Mouse (Mus musculus): Measurements from ENCODE around the gene Rab3gap2. TPM values are rescaled to one million over a fixed set of nuclear protein-coding genes. Genes with fewer than 3 reads are reported as not detected.

Gene Rab3gap2
- 24.9 and 26.4 TPM in 2 replicates for polyA plus RNA-seq (2014; fragmentation: Nextera tagmentation; extraction: Ambion mirVana)

DNA sequence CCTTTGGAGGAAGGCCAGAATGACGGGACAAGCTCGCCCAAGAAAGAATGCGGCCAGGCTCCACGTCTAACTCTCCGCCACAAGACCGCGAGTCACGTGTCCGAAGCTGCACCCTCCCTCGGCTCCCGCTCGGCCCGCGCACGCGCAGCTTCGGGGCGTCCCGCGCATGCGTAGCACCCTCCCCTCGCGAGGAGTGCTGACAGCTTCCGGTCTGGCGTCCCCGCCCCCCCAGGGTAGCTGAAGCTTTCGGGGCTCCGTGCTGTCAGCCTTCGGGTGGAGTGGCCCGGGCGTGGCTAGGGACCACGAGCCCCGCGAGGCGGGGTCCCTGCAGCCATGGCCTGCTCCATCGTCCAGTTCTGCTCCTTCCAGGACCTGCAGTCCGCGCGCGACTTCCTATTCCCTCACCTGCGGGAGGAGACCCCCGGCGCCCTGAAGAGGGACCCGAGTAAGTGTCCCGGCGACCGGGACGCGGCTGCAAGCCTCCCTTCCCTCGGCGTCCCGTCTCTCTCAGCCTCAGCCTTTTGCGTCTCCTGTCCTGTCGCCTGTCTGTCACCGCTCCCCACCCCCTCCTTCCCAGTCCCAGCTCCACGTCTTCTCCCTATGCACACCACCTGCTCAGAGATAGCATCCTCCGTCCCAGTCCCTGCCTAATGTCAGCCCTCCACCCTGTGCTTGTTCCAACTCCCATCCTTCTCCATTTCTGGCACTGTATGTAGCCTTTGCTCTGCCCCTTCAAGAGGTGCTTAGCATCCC lies at the start of gene Rab3gap2:
Rab3gap2 (plus strand) TSS at position 209 of the 753 bp plus-strand sequence.
- DNase-seq (ENCODE audit: low spot score) (peak; percentile 99), ATAC-seq (ENCODE audit: insufficient read depth, low FRiP score, low TSS enrichment) (peak; percentile 93)
- Histone ChIP-seq H3K27me3 (ENCODE audit: control insufficient read depth, insufficient read depth, low read length) (no peaks in the 10 kb centered on the region), H3K27ac (ENCODE audit: low read depth, low read length) (no peak within 1 kb of the TSS; the same call in 1 of the 2 replicates), H3K36me3 (ENCODE audit: control insufficient read depth, insufficient read depth, low read length) (no peaks in the 10 kb centered on the region), H3K9ac (ENCODE audit: low read length) (peak within 1 kb of the TSS; percentile 70), H3K4me1 (ENCODE audit: control insufficient read depth, insufficient read depth, low read length) (peaks cover 8% of the 10 kb centered on the region), H3K4me3 (ENCODE audit: low read depth, low read length) (peak within 1 kb of the TSS; percentile 73), H3K4me2 (ENCODE audit: low read depth) (peak within 1 kb of the TSS; percentile 90), H3K9me3 (ENCODE audit: control insufficient read depth, low read length) (no peaks in the 10 kb centered on the region)
- 0% methylated on average over 55 of the region's 57 CpGs for WGBS

GRCm38 (mm10) chr1:185173641-185174040 lies 30.3 kb upstream of the Rab3gap2 start:
- no peaks in the 10 kb centered on the region for H3K9me3 ChIP-seq (ENCODE audit: control insufficient read depth, low read length)
- 93% methylated on average over 5 of the region's 5 CpGs for WGBS
- no peaks in the 10 kb centered on the region for H3K4me1 ChIP-seq (ENCODE audit: control insufficient read depth, insufficient read depth, low read length)
- no peaks in the 10 kb centered on the region for H3K36me3 ChIP-seq (ENCODE audit: control insufficient read depth, insufficient read depth, low read length)
- H3K4me3 ChIP-seq (ENCODE audit: low read depth, low read length), result no peak overlapping the region
- H3K9ac ChIP-seq (ENCODE audit: low read length), result no peak overlapping the region
- DNase-seq (ENCODE audit: low spot score) (no peak), ATAC-seq (ENCODE audit: insufficient read depth, low FRiP score, low TSS enrichment) (no peak)
- H3K27ac ChIP-seq (ENCODE audit: low read depth, low read length), result no peak overlapping the region
- no peaks in the 10 kb centered on the region for H3K27me3 ChIP-seq (ENCODE audit: control insufficient read depth, insufficient read depth, low read length)
- H3K4me2 ChIP-seq (ENCODE audit: low read depth), result no peak overlapping the region

DNA sequence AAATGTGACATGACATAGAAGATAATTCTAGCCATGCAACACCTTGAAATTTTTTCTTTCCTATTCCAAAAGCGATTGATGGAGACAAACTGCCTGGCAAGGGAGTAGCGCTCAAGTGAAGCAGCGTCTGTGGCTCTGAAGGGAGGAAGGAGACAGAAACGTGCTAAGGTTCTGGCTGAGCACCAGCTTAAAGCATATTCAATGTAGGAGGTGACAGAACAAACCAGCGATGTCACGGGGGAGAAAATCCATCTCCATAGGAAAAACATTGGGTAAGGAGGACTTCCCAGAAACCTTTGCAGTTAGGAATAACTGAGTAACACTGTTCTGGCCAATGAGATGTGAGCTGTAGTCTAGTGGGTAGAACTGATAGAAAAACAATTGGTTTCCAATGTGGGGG lies 26.1 kb upstream of the Rab3gap2 start:
- Histone ChIP-seq H3K36me3 (ENCODE audit: control insufficient read depth, insufficient read depth, low read length) (no peaks in the 10 kb centered on the region), H3K4me1 (ENCODE audit: control insufficient read depth, insufficient read depth, low read length) (no peaks in the 10 kb centered on the region), H3K27me3 (ENCODE audit: control insufficient read depth, insufficient read depth, low read length) (no peaks in the 10 kb centered on the region), H3K4me3 (ENCODE audit: low read depth, low read length) (no peak overlapping the region), H3K9me3 (ENCODE audit: control insufficient read depth, low read length) (no peaks in the 10 kb centered on the region), H3K27ac (ENCODE audit: low read depth, low read length) (no peak overlapping the region), H3K9ac (ENCODE audit: low read length) (no peak overlapping the region), H3K4me2 (ENCODE audit: low read depth) (no peak overlapping the region)
- ATAC-seq (ENCODE audit: insufficient read depth, low FRiP score, low TSS enrichment), result no peak
- WGBS, result 87% methylated on average over 6 of the region's 6 CpGs
- DNase-seq (ENCODE audit: low spot score), result no peak

- no peak overlapping the region for H3K4me3 ChIP-seq (ENCODE audit: low read depth, low read length)
- H3K9ac ChIP-seq (ENCODE audit: low read length), result no peak overlapping the region
- H3K36me3 ChIP-seq (ENCODE audit: control insufficient read depth, insufficient read depth, low read length), result no peaks in the 10 kb centered on the region
- no peaks in the 10 kb centered on the region for H3K4me1 ChIP-seq (ENCODE audit: control insufficient read depth, insufficient read depth, low read length)
- 46% methylated on average over 9 of the region's 9 CpGs for WGBS
- no peaks in the 10 kb centered on the region for H3K9me3 ChIP-seq (ENCODE audit: control insufficient read depth, low read length)
- DNase-seq (ENCODE audit: low spot score), result peak; percentile 45
- H3K4me2 ChIP-seq (ENCODE audit: low read depth), result no peak overlapping the region
- no peak for ATAC-seq (ENCODE audit: insufficient read depth, low FRiP score, low TSS enrichment)
- H3K27me3 ChIP-seq (ENCODE audit: control insufficient read depth, insufficient read depth, low read length), result no peaks in the 10 kb centered on the region
- no peak overlapping the region for H3K27ac ChIP-seq (ENCODE audit: low read depth, low read length)
Measured at GRCm38 (mm10) chr1:185183591-185184330, 20.2 kb upstream of the Rab3gap2 start.

GRCm38 (mm10) chr1:185185556-185185955 lies 18.4 kb upstream of the Rab3gap2 start:
- no peak for DNase-seq (ENCODE audit: low spot score)
- no peaks in the 10 kb centered on the region for H3K27me3 ChIP-seq (ENCODE audit: control insufficient read depth, insufficient read depth, low read length)
- no peak overlapping the region for H3K4me3 ChIP-seq (ENCODE audit: low read depth, low read length)
- H3K27ac ChIP-seq (ENCODE audit: low read depth, low read length), result no peak overlapping the region
- no peaks in the 10 kb centered on the region for H3K36me3 ChIP-seq (ENCODE audit: control insufficient read depth, insufficient read depth, low read length)
- no peak overlapping the region for H3K4me2 ChIP-seq (ENCODE audit: low read depth)
- no peaks in the 10 kb centered on the region for H3K9me3 ChIP-seq (ENCODE audit: control insufficient read depth, low read length)
- WGBS, result 62% methylated on average over 9 of the region's 9 CpGs
- no peaks in the 10 kb centered on the region for H3K4me1 ChIP-seq (ENCODE audit: control insufficient read depth, insufficient read depth, low read length)
- H3K9ac ChIP-seq (ENCODE audit: low read length), result no peak overlapping the region
- ATAC-seq (ENCODE audit: insufficient read depth, low FRiP score, low TSS enrichment), result no peak

DNA sequence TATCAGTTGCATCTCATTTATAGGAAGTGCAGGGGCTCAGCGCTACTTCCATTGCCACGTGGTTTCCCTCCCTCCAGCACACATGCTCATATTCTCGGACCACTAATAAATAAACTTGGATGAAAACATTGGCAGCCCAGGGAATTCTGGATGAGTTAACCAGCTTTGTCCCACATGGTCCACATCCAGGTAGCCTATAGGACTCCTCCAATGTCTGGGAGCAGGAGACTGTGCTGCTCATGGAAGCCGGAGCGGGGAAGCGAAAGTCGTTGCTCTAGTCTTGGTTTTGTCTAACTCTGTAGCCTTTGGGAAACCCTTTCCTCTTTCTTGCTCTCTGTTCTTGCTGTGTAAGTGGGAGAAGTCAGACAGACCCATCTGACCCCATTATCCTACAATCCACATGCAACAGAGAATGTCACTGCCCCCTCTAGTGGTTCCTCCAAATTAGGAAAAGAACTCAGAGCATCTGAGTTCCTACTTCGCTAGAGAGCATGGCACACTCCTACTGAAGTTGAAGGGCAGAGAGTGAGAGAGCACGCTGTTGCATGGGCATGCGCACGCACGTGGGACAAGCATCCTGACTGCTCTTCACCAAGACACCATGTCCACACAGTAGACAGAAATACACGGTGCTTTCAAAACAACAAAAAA lies 16.7 kb upstream of the Rab3gap2 start:
- H3K4me3 ChIP-seq (ENCODE audit: low read depth, low read length), result no peak overlapping the region
- H3K9me3 ChIP-seq (ENCODE audit: control insufficient read depth, low read length), result no peaks in the 10 kb centered on the region
- DNase-seq (ENCODE audit: low spot score), result no peak
- no peak overlapping the region for H3K9ac ChIP-seq (ENCODE audit: low read length)
- ATAC-seq (ENCODE audit: insufficient read depth, low FRiP score, low TSS enrichment), result no peak
- 65% methylated on average over 13 of the region's 13 CpGs for WGBS
- no peaks in the 10 kb centered on the region for H3K4me1 ChIP-seq (ENCODE audit: control insufficient read depth, insufficient read depth, low read length)
- H3K36me3 ChIP-seq (ENCODE audit: control insufficient read depth, insufficient read depth, low read length), result no peaks in the 10 kb centered on the region
- H3K27me3 ChIP-seq (ENCODE audit: control insufficient read depth, insufficient read depth, low read length), result no peaks in the 10 kb centered on the region
- no peak overlapping the region for H3K4me2 ChIP-seq (ENCODE audit: low read depth)
- no peak overlapping the region for H3K27ac ChIP-seq (ENCODE audit: low read depth, low read length)

DNA sequence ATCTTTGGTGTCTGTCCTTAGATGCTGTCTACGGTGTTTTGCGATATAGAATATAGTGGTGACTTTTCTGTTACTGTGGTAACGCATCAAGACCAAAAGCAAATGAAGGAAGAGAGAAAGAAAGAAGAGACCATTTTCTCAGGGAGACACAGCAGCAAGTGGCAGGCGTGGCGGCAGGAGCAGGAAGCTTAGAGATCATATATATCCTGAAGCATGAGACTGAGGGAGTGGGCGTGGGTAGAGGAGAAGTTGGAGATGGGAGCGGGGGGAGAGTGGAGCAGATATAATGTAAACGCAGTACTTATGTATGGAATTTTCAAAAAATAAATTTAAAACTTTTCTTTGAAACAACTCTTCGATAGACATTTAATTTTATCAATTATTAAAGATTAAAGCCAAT lies 14.0 kb upstream of the Rab3gap2 start:
- ATAC-seq (ENCODE audit: insufficient read depth, low FRiP score, low TSS enrichment), result no peak
- H3K4me3 ChIP-seq (ENCODE audit: low read depth, low read length), result no peak overlapping the region

DNA sequence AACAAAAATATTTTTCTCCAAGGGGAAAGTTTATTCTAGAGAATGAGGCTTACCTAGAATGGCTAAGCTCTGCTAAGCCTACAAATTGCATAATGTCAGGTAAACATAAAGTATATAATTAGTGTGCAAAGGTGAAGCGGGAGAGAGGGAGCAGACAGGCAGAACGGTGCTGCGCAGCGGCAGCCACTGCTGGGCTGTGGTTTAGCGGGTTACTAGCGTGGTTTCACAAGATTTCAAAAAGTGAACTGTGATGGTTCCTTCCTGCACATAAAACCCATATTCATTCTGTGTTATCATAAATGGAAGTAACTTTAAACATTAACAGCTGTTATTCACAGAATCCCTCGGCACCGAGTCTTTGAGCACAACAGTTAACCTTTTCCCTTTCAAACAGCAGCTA lies 11.8 kb upstream of the Rab3gap2 start:
- Histone ChIP-seq H3K9ac (ENCODE audit: low read length) (no peak overlapping the region), H3K9me3 (ENCODE audit: control insufficient read depth, low read length) (no peaks in the 10 kb centered on the region), H3K4me2 (ENCODE audit: low read depth) (no peak overlapping the region), H3K4me3 (ENCODE audit: low read depth, low read length) (no peak overlapping the region), H3K4me1 (ENCODE audit: control insufficient read depth, insufficient read depth, low read length) (no peaks in the 10 kb centered on the region), H3K27me3 (ENCODE audit: control insufficient read depth, insufficient read depth, low read length) (no peaks in the 10 kb centered on the region), H3K27ac (ENCODE audit: low read depth, low read length) (no peak overlapping the region), H3K36me3 (ENCODE audit: control insufficient read depth, insufficient read depth, low read length) (no peaks in the 10 kb centered on the region)
- ATAC-seq (ENCODE audit: insufficient read depth, low FRiP score, low TSS enrichment) (no peak), DNase-seq (ENCODE audit: low spot score) (no peak)
- WGBS, result 85% methylated on average over 8 of the region's 8 CpGs

More for the DNA sequence above, 14.0 kb upstream of the Rab3gap2 start:
- no peak overlapping the region for H3K4me2 ChIP-seq (ENCODE audit: low read depth)
- 92% methylated on average over 9 of the region's 9 CpGs for WGBS
- DNase-seq (ENCODE audit: low spot score), result no peak
- no peaks in the 10 kb centered on the region for H3K36me3 ChIP-seq (ENCODE audit: control insufficient read depth, insufficient read depth, low read length)
- no peaks in the 10 kb centered on the region for H3K9me3 ChIP-seq (ENCODE audit: control insufficient read depth, low read length)
- no peak overlapping the region for H3K9ac ChIP-seq (ENCODE audit: low read length)
- H3K27ac ChIP-seq (ENCODE audit: low read depth, low read length), result no peak overlapping the region
- H3K27me3 ChIP-seq (ENCODE audit: control insufficient read depth, insufficient read depth, low read length), result no peaks in the 10 kb centered on the region
- H3K4me1 ChIP-seq (ENCODE audit: control insufficient read depth, insufficient read depth, low read length), result no peaks in the 10 kb centered on the region
